Mouse (Mus musculus) ES-Bruce4 (cell line): ENCODE results near the gene Sec1.

ENCODE experiments used
- CTCF ChIP-seq: IDR thresholded peaks from one replicate; pipeline ENCODE4 v1.8.1; 2011; ENCODE audit warnings: low read depth, low read length
- EP300 ChIP-seq: IDR thresholded peaks from 2 replicates; pipeline ENCODE4 v1.6.1; 2011; ENCODE audit warnings: low read depth, low read length; ENCODE audit not compliant: insufficient read depth
- POLR2A ChIP-seq: IDR thresholded peaks from one replicate; pipeline ENCODE4 v1.8.1; 2011; ENCODE audit warnings: low read length; ENCODE audit not compliant: insufficient read depth

GRCm38 (mm10) chr7:45707375-45707967 lies 13.3 kb upstream of the Sec1 start:
- TF ChIP-seq CTCF (no peak), EP300 (peak; percentile 82; the same call in 1 of the 2 replicates), POLR2A (peak; percentile 75)
